Mouse (Mus musculus) B cell, adult 2 months (primary cell): ENCODE data around the gene Hck.
A peak's percentile ranks its signal among the peaks of the same experiment; 100 is the strongest.

Experiments
- DNase-seq, 2 experiments: peaks; one replicate each; pipeline ENCODE4 v3.0.0; 2022

Hck gene

GRCm38 (mm10) chr2:153108313-153109264 is at the start of gene Hck:
Gene Hck (plus strand): TSS chr2:153108468.
- DNase-seq, result peak; percentile 79 to 80

GRCm38 (mm10) chr2:153060216-153060615 is 48.1 kb upstream of the Hck start:
- no peak for DNase-seq

- no peak for DNase-seq
These were observed 44.9 kb upstream of the Hck start for GRCm38 (mm10) chr2:153063394-153063793.

GRCm38 (mm10) chr2:153064190-153064970 is 43.9 kb upstream of the Hck start:
- DNase-seq, result no peak

GRCm38 (mm10) chr2:153065747-153066508 is 42.3 kb upstream of the Hck start, which contains the start of gene Ccm2l:
Gene Ccm2l (plus strand): TSS chr2:153065955.
- no peak for DNase-seq

- DNase-seq, result no peak
These were observed 41.3 kb upstream of the Hck start for GRCm38 (mm10) chr2:153066991-153067390.

GRCm38 (mm10) chr2:153070762-153071490 is 37.3 kb upstream of the Hck start:
- peak; percentile 69 to 71 for DNase-seq

GRCm38 (mm10) chr2:153071491-153072184 is 36.6 kb upstream of the Hck start:
- no peak for DNase-seq

GRCm38 (mm10) chr2:153074651-153075050 is 33.6 kb upstream of the Hck start:
- no peak for DNase-seq

GRCm38 (mm10) chr2:153075961-153076360 is 32.3 kb upstream of the Hck start:
- DNase-seq, result no peak

- peak; percentile 87 for DNase-seq
These were observed 27.3 kb upstream of the Hck start for GRCm38 (mm10) chr2:153080841-153081523.

GRCm38 (mm10) chr2:153081866-153082265 is 26.4 kb upstream of the Hck start:
- DNase-seq, result no peak

- no peak for DNase-seq
These were observed 25.0 kb upstream of the Hck start for GRCm38 (mm10) chr2:153083275-153083674.

GRCm38 (mm10) chr2:153083824-153084223 is 24.4 kb upstream of the Hck start:
- no peak for DNase-seq

GRCm38 (mm10) chr2:153084261-153084976 is 23.8 kb upstream of the Hck start:
- DNase-seq, result peak; percentile 52 to 56

GRCm38 (mm10) chr2:153085556-153085955 is 22.7 kb upstream of the Hck start:
- DNase-seq, result no peak

- DNase-seq, result no peak
These were observed 22.1 kb upstream of the Hck start for GRCm38 (mm10) chr2:153086166-153086565.

GRCm38 (mm10) chr2:153087091-153087490 is 21.2 kb upstream of the Hck start:
- DNase-seq, result peak in 1 of 2 experiments; percentile 0

GRCm38 (mm10) chr2:153089316-153089715 is 19.0 kb upstream of the Hck start:
- DNase-seq, result no peak

- peak; percentile 92 to 96 for DNase-seq
These were observed 17.6 kb upstream of the Hck start for GRCm38 (mm10) chr2:153090551-153091165.
